Mouse (Mus musculus): Measurements from ENCODE around the gene Dapl1. TPM values are rescaled to one million over a fixed set of nuclear protein-coding genes. Genes with fewer than 3 reads are reported as not detected.

The Dapl1 gene
- polyA plus RNA-seq, 1 experiment = 2.7 TPM

- no peaks in the 10 kb centered on the region; the same call in 1 of the 2 replicates for H3K4me1 ChIP-seq (ENCODE audit: control insufficient read depth, insufficient read depth, low read length)
- no peak for DNase-seq
- WGBS = 64% methylated on average over 13 of the region's 13 CpGs
- no peak for TF ChIP-seq POLR2A (IDR thresholded peaks at IDR 0.05; ENCODE audit: borderline replicate concordance, extremely low read depth, low read depth, low read length)
- H3K4me3 ChIP-seq (replicated peaks; ENCODE audit: extremely low read depth, low read depth, low read length) = no peak overlapping the region
These were observed 59.9 kb downstream of the Dapl1 start for GRCm38 (mm10) chr2:59544237-59544909.

DNA sequence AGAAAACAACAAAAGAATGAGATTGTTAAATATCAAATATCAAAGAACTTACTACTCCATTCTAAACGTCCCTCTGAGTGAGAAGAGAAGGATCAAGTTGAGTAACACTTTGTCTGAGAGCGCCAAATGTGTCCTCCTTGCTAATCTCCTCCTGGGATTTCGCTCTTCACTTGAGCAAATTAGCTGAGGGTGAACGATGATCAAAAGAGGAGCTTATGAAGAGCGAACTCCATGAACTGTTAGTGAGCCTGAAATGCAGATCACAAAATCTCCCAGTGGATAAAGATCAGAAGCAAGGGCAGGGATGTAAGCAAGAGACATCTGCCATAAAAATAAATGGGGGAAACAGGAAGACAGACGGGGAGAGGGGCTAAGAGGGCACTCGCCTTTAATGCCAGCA is 60.5 kb downstream of the Dapl1 start:
- H3K4me1 ChIP-seq (ENCODE audit: control insufficient read depth, insufficient read depth, low read length) = no peaks in the 10 kb centered on the region; the same call in 1 of the 2 replicates
- TF ChIP-seq CTCF (IDR thresholded peaks at IDR 0.05; ENCODE audit: insufficient read depth, low read length) = no peak
- no peak for TF ChIP-seq POLR2A (IDR thresholded peaks at IDR 0.05; ENCODE audit: borderline replicate concordance, extremely low read depth, low read depth, low read length)
- 55% methylated on average over 7 of the region's 7 CpGs for WGBS
- DNase-seq = no peak
- no peak overlapping the region for H3K4me3 ChIP-seq (replicated peaks; ENCODE audit: extremely low read depth, low read depth, low read length)

DNA sequence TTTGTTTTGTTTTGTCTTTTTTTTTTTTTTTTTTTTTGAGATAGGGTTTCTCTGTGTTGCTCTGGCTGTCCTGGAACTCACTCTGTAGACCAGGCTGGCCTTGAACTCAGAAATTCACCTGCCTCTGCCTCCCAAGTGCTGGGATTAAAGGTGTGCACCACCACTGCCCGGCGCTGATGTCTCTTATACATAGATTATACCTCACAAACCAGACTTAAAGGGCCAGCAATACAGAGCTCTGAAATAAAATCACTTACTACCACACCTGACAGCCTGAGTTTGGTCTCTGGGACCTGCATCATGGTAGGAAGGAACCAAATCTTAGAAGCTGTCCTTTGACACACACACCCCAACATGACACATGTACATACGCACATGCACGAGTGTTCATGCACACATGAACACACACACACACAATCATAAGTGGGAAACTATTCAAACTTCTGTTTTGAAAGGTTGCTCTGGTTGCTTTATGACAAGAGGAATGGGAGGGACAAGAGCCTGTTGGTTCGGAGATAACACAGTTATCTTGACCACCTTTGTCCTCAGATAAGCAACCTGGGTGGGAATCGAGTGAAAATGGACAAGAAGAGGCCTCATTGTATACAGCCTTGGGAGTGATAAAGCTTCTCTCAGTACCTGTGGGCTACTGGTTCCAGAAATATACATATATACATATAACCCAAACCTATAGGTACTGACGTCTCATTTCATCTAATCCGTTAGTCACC is 63.1 kb downstream of the Dapl1 start:
- WGBS = 83% methylated on average over 8 of the region's 8 CpGs
- no peak for DNase-seq

GRCm38 (mm10) chr2:59552784-59553183 is 68.3 kb downstream of the Dapl1 start:
- Histone ChIP-seq H3K4me1 (ENCODE audit: control insufficient read depth, insufficient read depth, low read length) (no peaks in the 10 kb centered on the region), H3K4me3 (replicated peaks; ENCODE audit: extremely low read depth, low read depth, low read length) (no peak overlapping the region)
- DNase-seq = no peak
- 61% methylated on average over 1 of the region's 1 CpGs for WGBS
- TF ChIP-seq POLR2A (IDR thresholded peaks at IDR 0.05; ENCODE audit: borderline replicate concordance, extremely low read depth, low read depth, low read length) (no peak), CTCF (IDR thresholded peaks at IDR 0.05; ENCODE audit: insufficient read depth, low read length) (no peak)

More for the DNA sequence above, 63.1 kb downstream of the Dapl1 start:
- TF ChIP-seq POLR2A (IDR thresholded peaks at IDR 0.05; ENCODE audit: borderline replicate concordance, extremely low read depth, low read depth, low read length) = no peak
- TF ChIP-seq CTCF (IDR thresholded peaks at IDR 0.05; ENCODE audit: insufficient read depth, low read length) = no peak
- H3K4me1 ChIP-seq (ENCODE audit: control insufficient read depth, insufficient read depth, low read length) = no peaks in the 10 kb centered on the region
- H3K4me3 ChIP-seq (replicated peaks; ENCODE audit: extremely low read depth, low read depth, low read length) = no peak overlapping the region

DNA sequence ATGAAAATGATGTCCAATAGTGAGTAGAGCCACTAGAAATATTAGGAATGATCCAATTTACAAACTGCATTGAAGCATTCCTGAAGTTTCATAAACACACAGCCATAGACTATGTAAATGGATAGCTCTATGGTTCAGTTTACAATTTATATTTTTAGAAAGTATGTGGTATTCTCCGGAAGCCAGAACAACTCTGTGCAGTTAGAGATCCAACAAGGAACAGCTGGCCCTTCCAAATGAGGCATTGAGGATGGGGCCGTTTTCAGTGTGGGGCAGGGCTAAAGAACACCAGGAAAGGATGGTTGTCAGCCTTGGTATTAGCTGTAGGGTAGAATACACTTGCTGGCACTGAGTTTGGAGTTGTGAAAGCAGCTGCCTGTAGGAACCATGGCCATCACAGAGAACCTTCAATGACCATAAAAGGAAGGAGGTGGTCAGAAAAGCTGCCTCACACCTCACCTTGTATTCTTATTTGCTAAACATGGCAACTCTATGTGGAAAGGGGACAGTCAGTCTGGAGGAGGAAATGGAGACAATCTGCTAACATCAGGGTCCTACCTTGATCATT is 70.0 kb downstream of the Dapl1 start:
- H3K4me3 ChIP-seq (replicated peaks; ENCODE audit: extremely low read depth, low read depth, low read length) = no peak overlapping the region
- 60% methylated on average over 2 of the region's 2 CpGs for WGBS
- no peak for DNase-seq
- TF ChIP-seq POLR2A (IDR thresholded peaks at IDR 0.05; ENCODE audit: borderline replicate concordance, extremely low read depth, low read depth, low read length) (no peak), CTCF (IDR thresholded peaks at IDR 0.05; ENCODE audit: insufficient read depth, low read length) (no peak)
- H3K4me1 ChIP-seq (ENCODE audit: control insufficient read depth, insufficient read depth, low read length) = no peaks in the 10 kb centered on the region

Other genes with a start within 250 kb of the Dapl1 start
- gene Tanc1, start 127.4 kb downstream of the Dapl1 start, polyA plus RNA-seq (2012; rRNA removed) = 24.5 and 29.0 TPM in 2 replicates

Data from lung, adult 2 months (tissue).